Comparison of ENCODE assay signal across 13 mouse cellular contexts in the genomic region with DNA sequence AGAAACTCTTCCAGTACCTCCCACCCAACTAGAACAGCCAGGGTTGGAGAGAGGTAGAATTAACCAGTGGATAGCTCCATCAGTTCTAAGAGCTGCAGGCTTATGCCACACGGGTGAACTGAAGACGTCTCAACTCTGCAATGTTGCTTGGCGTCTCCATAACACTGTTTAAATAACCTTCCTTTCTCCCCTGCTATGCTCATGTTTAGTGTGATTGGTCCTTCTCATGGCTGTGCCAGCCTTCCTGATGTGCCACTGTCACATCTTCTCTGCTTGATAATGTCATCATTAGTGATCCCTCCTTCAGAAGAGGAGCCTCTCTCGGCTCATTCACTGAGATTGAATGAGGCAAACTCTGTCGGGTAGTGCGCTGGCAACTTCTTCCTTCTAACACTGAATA.
"Had no signal": no experiment of that assay in that cellular context is flagged by ENCODE, and none has a peak within 500 bp of the region (broad histone marks: within the 10 kb centered on the region; RNA-seq: fewer than 3 reads in every experiment).

No protein-coding gene starts in this region.

- DNase-seq: gastrocnemius, adult 2 months; gastrocnemius, postnatal 10 days; gastrocnemius, postnatal 25 days; heart, adult 18-20 months; heart, postnatal 10 days; heart, postnatal 4 days; kidney, adult 18-20 months; kidney, adult 8-10 months; kidney, postnatal 10 days; kidney, postnatal 25 days; kidney, postnatal 4 days; liver; liver, embryonic 13.5 days had no signal
